Mouse (Mus musculus) adrenal gland, adult (tissue): ENCODE measurements around the gene Fbxw26.
"Not testable (repeated sequence)": the region's sequence is repeated elsewhere in the genome, so short reads cannot be mapped to it uniquely, and the experiment has no call there.

Experiments used
- DNase-seq, 2 experiments: peaks; one replicate each; pipeline ENCODE4 v3.0.0; 2022 to 2023; ENCODE audit warnings: low spot score in 1 of 2; ENCODE audit not compliant: inconsistent age in 2 of 2

Fbxw26 gene

DNA sequence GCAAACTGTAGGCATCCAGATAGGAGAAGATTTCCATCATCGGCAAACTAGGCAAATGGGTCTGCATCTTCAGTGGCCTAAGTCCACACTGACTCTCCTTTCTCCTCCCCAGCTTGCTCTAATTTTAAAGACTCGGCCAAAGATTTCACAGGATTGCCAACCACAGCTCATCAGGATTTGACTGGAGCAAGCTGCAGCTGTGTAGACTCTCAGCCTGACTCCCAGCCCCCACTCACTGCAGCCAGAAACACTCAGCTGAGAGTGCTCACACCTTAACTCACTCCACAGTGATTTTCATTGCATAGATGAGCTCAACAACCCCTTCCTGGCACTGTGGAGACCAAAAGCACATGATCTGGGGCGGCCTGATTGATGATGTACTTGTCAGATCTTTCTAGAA lies at the start of gene Fbxw26:
Gene Fbxw26 (minus strand): TSS at position 101 of the 400 bp plus-strand sequence.
- DNase-seq: not testable (repeated sequence)

DNA sequence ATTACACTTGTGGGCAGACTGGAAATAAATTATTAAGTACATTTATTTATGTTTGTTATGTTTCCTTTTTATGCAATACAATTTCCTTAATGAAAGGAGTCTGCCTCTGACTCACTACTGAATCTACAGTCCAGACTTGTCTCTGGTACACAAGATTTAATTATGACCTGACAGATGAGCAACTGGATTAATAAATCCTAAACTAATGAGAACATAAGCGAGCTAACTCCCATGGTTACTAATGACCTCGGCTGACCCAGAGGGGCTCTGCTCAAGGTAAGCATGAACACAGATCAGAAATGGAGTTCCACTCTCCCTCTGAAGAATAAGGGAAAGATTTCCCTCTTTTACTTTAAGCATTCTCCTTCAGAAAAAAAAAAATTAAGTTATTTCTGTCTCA lies 49.3 kb upstream of the Fbxw26 start:
- DNase-seq: peak in 1 of 2 experiments; percentile 36

DNA sequence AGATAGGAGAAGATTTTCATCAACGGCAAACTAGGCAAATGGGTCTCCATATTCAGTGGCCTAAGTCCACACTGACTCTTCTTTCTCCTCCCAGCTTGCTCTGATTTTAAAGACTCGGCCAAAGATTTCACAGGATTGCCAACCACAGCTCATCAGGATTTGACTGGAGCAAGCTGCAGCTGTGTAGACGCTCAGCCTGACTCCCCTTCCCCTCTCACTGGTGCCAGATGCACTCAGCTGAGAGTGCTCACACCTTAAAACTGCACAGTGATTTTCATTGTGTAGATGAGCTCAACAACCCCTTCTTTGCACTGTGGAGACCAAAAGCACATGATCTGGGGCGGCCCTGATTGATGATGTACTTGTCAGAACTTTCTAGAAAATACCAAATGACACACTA lies 44.7 kb upstream of the Fbxw26 start, which contains the start of gene Fbxw27:
Gene Fbxw27 (minus strand): TSS at position 101 of the 400 bp plus-strand sequence.
- DNase-seq: not testable (repeated sequence)

DNA sequence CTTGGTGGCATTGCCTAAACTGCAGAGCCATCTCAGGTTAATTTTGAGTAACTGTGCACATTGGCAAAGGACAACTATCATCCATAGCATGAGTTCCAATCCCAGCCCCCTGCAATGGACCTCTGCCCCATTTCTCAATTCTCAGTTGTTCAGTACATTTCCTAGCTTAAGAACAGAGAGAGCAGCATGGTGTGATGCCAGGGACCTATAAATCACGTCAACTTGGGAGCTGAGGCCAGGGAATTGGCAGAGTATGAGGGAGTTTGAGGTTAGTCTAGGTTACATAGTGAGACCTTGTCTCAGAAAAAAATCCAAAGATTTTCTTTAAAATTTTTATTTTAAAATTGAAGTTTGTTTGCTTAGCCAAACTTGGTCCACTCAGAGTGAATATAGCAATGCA lies 21.0 kb upstream of the Fbxw26 start:
- DNase-seq: peak; percentile 67 to 85

- DNase-seq: not testable (repeated sequence)
Measured at GRCm38 (mm10) chr9:109702600-109702999, 43.3 kb downstream of the Fbxw26 start, which contains the start of gene Fbxw18. Fbxw18 (minus strand) TSS chr9:109702700.

DNA sequence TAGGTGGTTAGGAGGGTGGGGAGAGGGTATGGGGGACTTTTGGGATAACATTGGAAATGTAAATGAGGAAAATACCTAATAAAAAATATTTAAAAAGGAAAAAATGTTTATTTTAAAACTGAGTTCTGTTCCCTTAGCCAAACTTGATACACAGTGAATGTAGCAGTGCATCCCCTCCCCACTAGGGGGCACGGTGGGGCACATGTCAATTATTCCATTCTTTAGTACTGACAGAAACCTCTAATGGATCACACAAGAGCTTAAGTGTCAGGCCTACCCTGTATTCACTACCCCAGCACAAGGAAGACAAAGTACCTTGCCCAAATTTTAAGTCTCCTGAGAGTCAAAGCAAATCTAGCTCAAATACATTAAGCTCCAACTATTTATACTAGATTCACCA lies 60.6 kb downstream of the Fbxw26 start:
- DNase-seq: peak; percentile 46 to 87
